Mouse (Mus musculus) G1E-ER4 (cell line): Measurements from ENCODE around the gene Dmxl2. TPM values are rescaled to one million over a fixed set of nuclear protein-coding genes. Genes with fewer than 3 reads are reported as not detected.

Experiments
- GATA1 ChIP-seq: IDR thresholded peaks from one replicate; pipeline ENCODE4 v1.8.0; 2012; ENCODE audit warnings: low read length, inconsistent platforms
- polyA plus RNA-seq: library from polyadenylated mRNA; stranded (reverse); fragments of >175 nt; gene quantifications from 2 replicates; pipeline ENCODE4 v1.2.3, GENCODE M21; 2012

The Dmxl2 gene
- polyA plus RNA-seq, 1 experiment, result not detected

GRCm38 (mm10) chr9:54463483-54464054 lies 37.9 kb downstream of the Dmxl2 start:
- TF ChIP-seq GATA1, result no peak

- no peak for TF ChIP-seq GATA1
Observed at GRCm38 (mm10) chr9:54439015-54439414, 62.4 kb downstream of the Dmxl2 start.

GRCm38 (mm10) chr9:54438246-54438645 lies 63.2 kb downstream of the Dmxl2 start:
- no peak for TF ChIP-seq GATA1

GRCm38 (mm10) chr9:54416238-54416637 lies 85.2 kb downstream of the Dmxl2 start:
- TF ChIP-seq GATA1, result no peak

GRCm38 (mm10) chr9:54356756-54357155 lies 144.7 kb downstream of the Dmxl2 start:
- TF ChIP-seq GATA1, result no peak

GRCm38 (mm10) chr9:54342026-54342425 lies 159.4 kb downstream of the Dmxl2 start:
- TF ChIP-seq GATA1, result no peak

GRCm38 (mm10) chr9:54336532-54337144 lies 164.8 kb downstream of the Dmxl2 start:
- TF ChIP-seq GATA1, result no peak

- no peak for TF ChIP-seq GATA1
Observed at GRCm38 (mm10) chr9:54335582-54335981, 165.8 kb downstream of the Dmxl2 start.

- no peak for TF ChIP-seq GATA1
Observed at GRCm38 (mm10) chr9:54329201-54329600, 172.2 kb downstream of the Dmxl2 start.

- TF ChIP-seq GATA1, result no peak
Observed at GRCm38 (mm10) chr9:54323456-54323855, 178.0 kb downstream of the Dmxl2 start.

- TF ChIP-seq GATA1, result no peak
Observed at GRCm38 (mm10) chr9:54316363-54316762, 185.1 kb downstream of the Dmxl2 start.

Other genes with a start within 250 kb of the Dmxl2 start
- gene Cyp19a1, start 233.5 kb downstream of the Dmxl2 start, polyA plus RNA-seq, result not detected in 2 replicates
- not detected in 2 replicates for gene Gldn, start 215.1 kb downstream of the Dmxl2 start, polyA plus RNA-seq
- gene Sh2d7, start 37.4 kb upstream of the Dmxl2 start, polyA plus RNA-seq, result not detected in 2 replicates
- gene Cib2, start 58.6 kb upstream of the Dmxl2 start, polyA plus RNA-seq, result 0.04 and 0.06 TPM in 2 replicates
- gene Idh3a, start 84.7 kb upstream of the Dmxl2 start, polyA plus RNA-seq, result 21.1 and 25.0 TPM in 2 replicates
- gene Acsbg1, start 160.2 kb upstream of the Dmxl2 start, polyA plus RNA-seq, result 0.02 TPM in 1 of 2 replicates, not detected in the other
- not detected in 2 replicates for gene Dnaja4, start 197.2 kb upstream of the Dmxl2 start, polyA plus RNA-seq
- 8.2 and 33.6 TPM in 2 replicates for gene Wdr61, start 232.9 kb upstream of the Dmxl2 start, polyA plus RNA-seq